ENCODE assay signal across 21 mouse cellular contexts in the genomic region with DNA sequence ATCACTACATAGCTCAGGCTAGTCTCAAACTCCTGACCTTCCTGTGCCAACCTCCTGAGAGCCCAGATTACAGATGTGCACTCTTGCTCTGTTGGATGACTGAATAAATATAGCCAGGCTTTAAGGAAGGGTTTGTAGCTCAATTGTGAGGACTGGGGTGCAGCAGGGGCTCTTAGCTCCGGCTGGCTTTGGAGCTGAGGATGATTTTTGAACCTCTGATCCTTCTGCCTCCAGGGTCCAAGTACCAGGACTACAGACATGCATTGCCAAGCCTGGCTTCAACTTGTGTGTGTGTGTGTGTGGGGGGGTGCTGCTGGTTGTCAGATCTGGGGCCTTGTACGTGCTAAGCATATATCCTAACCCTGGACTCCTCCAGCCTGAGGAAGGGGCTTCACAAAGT. TPM values are rescaled to one million over a fixed set of nuclear protein-coding genes. Genes with fewer than 3 reads are reported as not detected.
A peak's percentile ranks its signal among the peaks of the same experiment; 100 is the strongest.
DNase-seq lines count a peak whose midpoint lies in the region; ATAC-seq and TF ChIP-seq lines count a peak whose summit lies in the region.
"Had no signal": no experiment of that assay in that cellular context is flagged by ENCODE, and none has a peak within 500 bp of the region (broad histone marks: within the 10 kb centered on the region; RNA-seq: fewer than 3 reads in every experiment).

No protein-coding gene starts in this region.

- H3K4me2 ChIP-seq in kidney, postnatal 0 days (ENCODE audit: low read length): no peak overlapping the region
- H3K4me2 ChIP-seq in kidney, embryonic 14.5 days (replicated peaks; ENCODE audit: low read depth, low read length): no peak overlapping the region
- H3K4me2 ChIP-seq in liver, postnatal 0 days (ENCODE audit: low read depth, low read length): peak overlapping the region; percentile 18; the same call in 1 of the 2 replicates
- H3K4me2 ChIP-seq: embryonic facial prominence, embryonic 12.5 days; midbrain, embryonic 13.5 days; neural tube, embryonic 13.5 days had no signal

- no peaks in the 10 kb centered on the region for H3K27me3 ChIP-seq in kidney, postnatal 0 days (ENCODE audit: insufficient read depth, low read length)
- no peaks in the 10 kb centered on the region for H3K27me3 ChIP-seq in kidney, embryonic 14.5 days (ENCODE audit: control insufficient read depth, insufficient read depth, low read length)
- H3K27me3 ChIP-seq in megakaryocyte, embryonic 14.5 days (replicated peaks): no peaks in the 10 kb centered on the region
- no peaks in the 10 kb centered on the region for H3K27me3 ChIP-seq in liver, postnatal 0 days (ENCODE audit: insufficient read depth, low read length)
- H3K27me3 ChIP-seq: embryonic facial prominence, embryonic 12.5 days; midbrain, embryonic 13.5 days; neural tube, embryonic 13.5 days had no signal

- H3K4me1 ChIP-seq in kidney, postnatal 0 days (replicated peaks; ENCODE audit: insufficient read depth, low read length): 0 out of 2 replicates have a peak, but pooled peaks cover 9% of the 10 kb centered on the region
- H3K4me1 ChIP-seq in kidney, embryonic 14.5 days (ENCODE audit: control insufficient read depth, insufficient read depth, low read length): no peaks in the 10 kb centered on the region; the same call in 1 of the 2 replicates
- peaks cover 99% of the 10 kb centered on the region for H3K4me1 ChIP-seq in megakaryocyte, embryonic 14.5 days
- peaks cover 39% of the 10 kb centered on the region for H3K4me1 ChIP-seq in liver, postnatal 0 days (ENCODE audit: insufficient read depth)
- H3K4me1 ChIP-seq: midbrain, embryonic 13.5 days; neural tube, embryonic 13.5 days had no signal

- no peak for TF ChIP-seq CTCF in kidney, postnatal 0 days (IDR thresholded peaks at IDR 0.05; ENCODE audit: low read depth)
- no peak for TF ChIP-seq CTCF in liver, postnatal 0 days (IDR thresholded peaks at IDR 0.05; ENCODE audit: low read depth)

- no peak for TF ChIP-seq EP300 in liver, postnatal 0 days (IDR thresholded peaks at IDR 0.05; ENCODE audit: low read depth)

- H3K36me3 ChIP-seq in kidney, postnatal 0 days (ENCODE audit: insufficient read depth, low read length): peaks cover 37% of the 10 kb centered on the region
- peaks cover 48% of the 10 kb centered on the region for H3K36me3 ChIP-seq in kidney, embryonic 14.5 days (ENCODE audit: control insufficient read depth, insufficient read depth, low read length)
- H3K36me3 ChIP-seq in megakaryocyte, embryonic 14.5 days (replicated peaks; ENCODE audit: low read length): peaks cover 97% of the 10 kb centered on the region
- H3K36me3 ChIP-seq in liver, postnatal 0 days (replicated peaks; ENCODE audit: insufficient read depth, low read length): peaks cover 48% of the 10 kb centered on the region

- no peak overlapping the region for H3K4me3 ChIP-seq in kidney, postnatal 0 days (replicated peaks; ENCODE audit: low read depth, low read length)
- H3K4me3 ChIP-seq in kidney, embryonic 14.5 days (ENCODE audit: low read length): no peak overlapping the region
- H3K4me3 ChIP-seq in megakaryocyte, embryonic 14.5 days (replicated peaks): peak overlapping the region; percentile 64
- no peak overlapping the region for H3K4me3 ChIP-seq in liver, postnatal 0 days (ENCODE audit: low read depth, low read length)
- H3K4me3 ChIP-seq: embryonic facial prominence, embryonic 12.5 days; midbrain, embryonic 13.5 days; neural tube, embryonic 13.5 days had no signal

- DNase-seq in cerebellum, adult 9-11 months: peak; percentile 15
- DNase-seq in cerebellum, postnatal 25 days: no peak
- no peak for DNase-seq in kidney, postnatal 0 days (ENCODE audit: low spot score)
- no peak for DNase-seq in liver, postnatal 0 days
- DNase-seq in thymus, postnatal 4 days: no peak
- DNase-seq: cerebellum, adult 9-10 months; forebrain, postnatal 0 days; retina, postnatal 1 day; right cerebral cortex, postnatal 25 days; spleen, adult 18-20 months; thymus, postnatal 25 days had no signal

- 87% methylated on average over 2 of the region's 2 CpGs for WGBS in kidney, postnatal 0 days
- WGBS in kidney, embryonic 14.5 days: 86% methylated on average over 2 of the region's 2 CpGs
- 82% methylated on average over 2 of the region's 2 CpGs for WGBS in liver, postnatal 0 days (ENCODE audit: insufficient replicate concordance)

- no peaks in the 10 kb centered on the region for H3K9me3 ChIP-seq in kidney, postnatal 0 days (replicated peaks; ENCODE audit: low read length)
- no peaks in the 10 kb centered on the region for H3K9me3 ChIP-seq in kidney, embryonic 14.5 days (ENCODE audit: control insufficient read depth, low read length)
- no peaks in the 10 kb centered on the region for H3K9me3 ChIP-seq in megakaryocyte, embryonic 14.5 days
- H3K9me3 ChIP-seq in liver, postnatal 0 days (ENCODE audit: low read length): no peaks in the 10 kb centered on the region
- H3K9me3 ChIP-seq: embryonic facial prominence, embryonic 12.5 days; midbrain, embryonic 13.5 days; neural tube, embryonic 13.5 days had no signal

- no peak for ATAC-seq in kidney, postnatal 0 days (replicated peaks; ENCODE audit: low FRiP score, low read depth)
- no peak for ATAC-seq in kidney, embryonic 14.5 days (ENCODE audit: low FRiP score, low TSS enrichment)
- no peak for ATAC-seq in megakaryocyte, adult 5-6 weeks (ENCODE audit: poor library complexity, severe bottlenecking)
- ATAC-seq in liver, postnatal 0 days: no peak
- ATAC-seq: forebrain, postnatal 0 days; hindbrain, embryonic 16.5 days; intestine, embryonic 16.5 days; midbrain, embryonic 13.5 days had no signal

- peak overlapping the region; percentile 34; the same call in 1 of the 2 replicates for H3K27ac ChIP-seq in kidney, postnatal 0 days
- H3K27ac ChIP-seq in kidney, embryonic 14.5 days (ENCODE audit: low read depth, low read length): no peak overlapping the region
- peak overlapping the region; percentile 78 for H3K27ac ChIP-seq in liver, postnatal 0 days (ENCODE audit: low read depth)
- H3K27ac ChIP-seq: embryonic facial prominence, embryonic 12.5 days; liver, embryonic 14.5 days; midbrain, embryonic 13.5 days; neural tube, embryonic 13.5 days had no signal

- H3K9ac ChIP-seq in kidney, postnatal 0 days (ENCODE audit: low read depth, low read length): no peak overlapping the region
- H3K9ac ChIP-seq in kidney, embryonic 14.5 days (ENCODE audit: low read depth, low read length): no peak overlapping the region
- H3K9ac ChIP-seq in liver, postnatal 0 days (replicated peaks): no peak overlapping the region
- H3K9ac ChIP-seq: embryonic facial prominence, embryonic 12.5 days; forebrain, postnatal 0 days; liver, embryonic 14.5 days; midbrain, embryonic 13.5 days; neural tube, embryonic 13.5 days had no signal

RNA-seq across cellular contexts. Expression of gene Prune1, which starts 11.0 kb away (rescaled TPM):
- polyA plus RNA-seq in kidney, postnatal 0 days (2015; fragmentation: Nextera tagmentation; extraction: Ambion mirVana): 20.1 and 20.3 TPM in 2 replicates
- 15.4 and 22.1 TPM in 2 replicates for polyA plus RNA-seq in kidney, embryonic 14.5 days (2014; fragmentation: Nextera tagmentation; extraction: Ambion mirVana)
- 5.2 and 6.0 TPM in 2 replicates for polyA plus RNA-seq in megakaryocyte, embryonic 14.5 days (2012; ENCODE audit: insufficient read depth, low replicate concordance)
- 12.4 and 14.5 TPM in 2 replicates for total RNA-seq in megakaryocyte, adult 5-6 weeks (2015)
- 7.8 and 10.2 TPM in 2 replicates for total RNA-seq in megakaryocyte, adult 5-6 weeks (2017)
- 10.6 and 10.7 TPM in 2 replicates for polyA plus RNA-seq in liver, postnatal 0 days (2015; fragmentation: Nextera tagmentation; extraction: Ambion mirVana)

RNA-seq across cellular contexts. Expression of gene Mindy1, which starts 11.8 kb away (rescaled TPM):
- 72.6 and 73.2 TPM in 2 replicates for polyA plus RNA-seq in kidney, postnatal 0 days (2015; fragmentation: Nextera tagmentation; extraction: Ambion mirVana)
- 33.0 and 40.9 TPM in 2 replicates for polyA plus RNA-seq in kidney, embryonic 14.5 days (2014; fragmentation: Nextera tagmentation; extraction: Ambion mirVana)
- 517 and 1,363 TPM in 2 replicates for polyA plus RNA-seq in megakaryocyte, embryonic 14.5 days (2012; ENCODE audit: insufficient read depth, low replicate concordance)
- 49.5 and 55.2 TPM in 2 replicates for total RNA-seq in megakaryocyte, adult 5-6 weeks (2015)
- total RNA-seq in megakaryocyte, adult 5-6 weeks (2017): 44.0 and 54.1 TPM in 2 replicates
- polyA plus RNA-seq in liver, postnatal 0 days (2015; fragmentation: Nextera tagmentation; extraction: Ambion mirVana): 41.4 and 42.8 TPM in 2 replicates

RNA-seq across cellular contexts. Expression of gene Anxa9, which starts 14.1 kb away (rescaled TPM):
- polyA plus RNA-seq in kidney, postnatal 0 days (2015; fragmentation: Nextera tagmentation; extraction: Ambion mirVana): 9.9 and 10.1 TPM in 2 replicates
- polyA plus RNA-seq in kidney, embryonic 14.5 days (2014; fragmentation: Nextera tagmentation; extraction: Ambion mirVana): 3.7 and 4.3 TPM in 2 replicates
- polyA plus RNA-seq in megakaryocyte, embryonic 14.5 days (2012; ENCODE audit: insufficient read depth, low replicate concordance): 0.66 TPM in 1 of 2 replicates, not detected in the other
- 3.0 and 3.8 TPM in 2 replicates for total RNA-seq in megakaryocyte, adult 5-6 weeks (2015)
- 1.9 and 2.4 TPM in 2 replicates for total RNA-seq in megakaryocyte, adult 5-6 weeks (2017)
- 1.2 TPM in 2 replicates for polyA plus RNA-seq in liver, postnatal 0 days (2015; fragmentation: Nextera tagmentation; extraction: Ambion mirVana)

RNA-seq across cellular contexts. Expression of gene Cers2, which starts 21.7 kb away (rescaled TPM):
- 172 and 186 TPM in 2 replicates for polyA plus RNA-seq in kidney, postnatal 0 days (2015; fragmentation: Nextera tagmentation; extraction: Ambion mirVana)
- 103 and 154 TPM in 2 replicates for polyA plus RNA-seq in kidney, embryonic 14.5 days (2014; fragmentation: Nextera tagmentation; extraction: Ambion mirVana)
- 36.9 and 124 TPM in 2 replicates for polyA plus RNA-seq in megakaryocyte, embryonic 14.5 days (2012; ENCODE audit: insufficient read depth, low replicate concordance)
- total RNA-seq in megakaryocyte, adult 5-6 weeks (2015): 184 and 191 TPM in 2 replicates
- 86.0 and 107 TPM in 2 replicates for total RNA-seq in megakaryocyte, adult 5-6 weeks (2017)
- polyA plus RNA-seq in liver, postnatal 0 days (2015; fragmentation: Nextera tagmentation; extraction: Ambion mirVana): 124 and 125 TPM in 2 replicates

RNA-seq across cellular contexts. Expression of gene Bnipl, which starts 41.9 kb away (rescaled TPM):
- 0.82 and 1.6 TPM in 2 replicates for polyA plus RNA-seq in kidney, postnatal 0 days (2015; fragmentation: Nextera tagmentation; extraction: Ambion mirVana)
- 2.1 and 2.4 TPM in 2 replicates for polyA plus RNA-seq in kidney, embryonic 14.5 days (2014; fragmentation: Nextera tagmentation; extraction: Ambion mirVana)
- polyA plus RNA-seq in megakaryocyte, embryonic 14.5 days (2012; ENCODE audit: insufficient read depth, low replicate concordance): 0.30 TPM in 1 of 2 replicates, not detected in the other
- not detected in 2 replicates for total RNA-seq in megakaryocyte, adult 5-6 weeks (2015)
- not detected in 2 replicates for total RNA-seq in megakaryocyte, adult 5-6 weeks (2017)
- polyA plus RNA-seq in liver, postnatal 0 days (2015; fragmentation: Nextera tagmentation; extraction: Ambion mirVana): not detected in 2 replicates
- total RNA-seq: hematopoietic stem cell, adult 5-6 weeks had no signal
- polyA plus RNA-seq: forebrain, postnatal 0 days; hindbrain, embryonic 16.5 days; neural tube, embryonic 13.5 days had no signal
